Mouse (Mus musculus) forebrain, embryonic 13.5 days (tissue): ENCODE measurements at regions not wholly inside any gene's neighbourhood (a gene's known extent, or its start where the extent isn't known, plus 50 kb on each side); places are given as distances from the start of the nearest gene placed in this dataset.

Experiments used
- ATAC-seq: fragments of 200-750 bp; cut with Nextera tagmentation; 2 replicates; pipeline ENCODE4 v1.8.0; 2017
- H3K27ac ChIP-seq: fragments of 300-500 bp; sonication (generic); 2 replicates; pipeline ENCODE4 v1.5.1; 2015; ENCODE audit warnings: inconsistent platforms, mild to moderate bottlenecking, moderate library complexity
- H3K27me3 ChIP-seq: fragments of 300-500 bp; sonication (generic); 2 replicates; pipeline ENCODE4 v1.6.1; 2015; ENCODE audit warnings: mild to moderate bottlenecking, inconsistent platforms
- H3K36me3 ChIP-seq: fragments of 300-500 bp; sonication (generic); 2 replicates; pipeline ENCODE4 v1.6.1; 2015; ENCODE audit warnings: mild to moderate bottlenecking, inconsistent platforms; ENCODE audit not compliant: poor library complexity, severe bottlenecking
- H3K4me1 ChIP-seq: fragments of 300-500 bp; sonication (generic); 2 replicates; pipeline ENCODE4 v1.6.1; 2015; ENCODE audit warnings: inconsistent platforms
- H3K4me2 ChIP-seq: fragments of 300-500 bp; sonication (generic); 2 replicates; pipeline ENCODE4 v1.6.1; 2015; ENCODE audit warnings: inconsistent platforms, mild to moderate bottlenecking, moderate library complexity
- H3K4me3 ChIP-seq: fragments of 300-500 bp; sonication (generic); 2 replicates; pipeline ENCODE4 v1.5.1; 2015; ENCODE audit warnings: mild to moderate bottlenecking, inconsistent platforms
- H3K9ac ChIP-seq: fragments of 300-500 bp; sonication (generic); 2 replicates; pipeline ENCODE4 v1.6.1; 2015; ENCODE audit warnings: mild to moderate bottlenecking, inconsistent platforms
- H3K9me3 ChIP-seq: fragments of 300-500 bp; sonication (generic); replicated peaks from 2 replicates; pipeline ENCODE4 v1.6.1; 2016; ENCODE audit warnings: inconsistent platforms
- WGBS: fragments of 180-500 bp; shearing (Covaris S2); methylation state at CpG from one replicate; pipeline ENCODE4 v1.1.7; 2015; 5-methylcytosine and 5-hydroxymethylcytosine counted together

DNA sequence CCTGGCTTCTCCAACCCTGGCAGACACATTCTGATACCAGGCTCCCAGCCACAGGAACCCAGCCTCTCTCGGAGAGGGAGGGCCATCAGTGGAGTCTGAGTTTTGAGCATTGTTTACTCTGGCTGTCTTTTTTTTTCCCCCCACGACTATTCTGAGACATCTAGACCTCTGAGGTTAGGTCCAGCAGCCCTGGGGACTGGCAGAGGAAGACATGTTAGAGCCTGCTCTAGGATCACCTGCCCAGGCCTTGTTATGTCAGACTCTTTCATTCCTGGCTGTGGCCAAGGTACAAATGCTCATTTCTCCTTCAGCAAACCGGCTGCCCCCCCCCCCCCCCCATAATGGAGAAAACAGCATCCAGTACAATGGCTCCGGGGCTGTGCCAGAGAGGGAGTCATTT lies 291.4 kb downstream of the CK137956 start:
- Histone ChIP-seq H3K9ac (no peak overlapping the region), H3K4me3 (no peak overlapping the region), H3K4me2 (no peak overlapping the region), H3K27me3 (no peaks in the 10 kb centered on the region), H3K36me3 (no peaks in the 10 kb centered on the region), H3K27ac (no peak overlapping the region), H3K4me1 (no peaks in the 10 kb centered on the region), H3K9me3 (no peaks in the 10 kb centered on the region)
- 46% methylated on average over 4 of the region's 4 CpGs for WGBS
- ATAC-seq = no peak

GRCm38 (mm10) chr4:127678437-127678836 lies 292.3 kb downstream of the CK137956 start:
- Histone ChIP-seq H3K27ac (no peak overlapping the region), H3K4me2 (no peak overlapping the region), H3K4me3 (no peak overlapping the region), H3K9ac (no peak overlapping the region), H3K9me3 (no peaks in the 10 kb centered on the region), H3K4me1 (no peaks in the 10 kb centered on the region), H3K27me3 (no peaks in the 10 kb centered on the region), H3K36me3 (no peaks in the 10 kb centered on the region)
- ATAC-seq = no peak
- WGBS = 57% methylated on average over 5 of the region's 5 CpGs

GRCm38 (mm10) chr4:127675745-127676315 lies 294.9 kb downstream of the CK137956 start:
- Histone ChIP-seq H3K9ac (no peak overlapping the region), H3K9me3 (no peaks in the 10 kb centered on the region), H3K4me3 (no peak overlapping the region), H3K4me2 (no peak overlapping the region), H3K27me3 (no peaks in the 10 kb centered on the region), H3K27ac (no peak overlapping the region), H3K36me3 (no peaks in the 10 kb centered on the region), H3K4me1 (no peaks in the 10 kb centered on the region)
- WGBS = 73% methylated on average over 16 of the region's 16 CpGs
- ATAC-seq = no peak

- Histone ChIP-seq H3K4me3 (no peak overlapping the region), H3K27ac (no peak overlapping the region), H3K9ac (no peak overlapping the region), H3K4me2 (no peak overlapping the region), H3K4me1 (no peaks in the 10 kb centered on the region), H3K9me3 (no peaks in the 10 kb centered on the region), H3K27me3 (no peaks in the 10 kb centered on the region), H3K36me3 (no peaks in the 10 kb centered on the region)
- 97% methylated on average over 1 of the region's 1 CpGs for WGBS
- ATAC-seq = no peak
These were observed 302.0 kb upstream of the Gjb5 start for GRCm38 (mm10) chr4:127659950-127660349.

DNA sequence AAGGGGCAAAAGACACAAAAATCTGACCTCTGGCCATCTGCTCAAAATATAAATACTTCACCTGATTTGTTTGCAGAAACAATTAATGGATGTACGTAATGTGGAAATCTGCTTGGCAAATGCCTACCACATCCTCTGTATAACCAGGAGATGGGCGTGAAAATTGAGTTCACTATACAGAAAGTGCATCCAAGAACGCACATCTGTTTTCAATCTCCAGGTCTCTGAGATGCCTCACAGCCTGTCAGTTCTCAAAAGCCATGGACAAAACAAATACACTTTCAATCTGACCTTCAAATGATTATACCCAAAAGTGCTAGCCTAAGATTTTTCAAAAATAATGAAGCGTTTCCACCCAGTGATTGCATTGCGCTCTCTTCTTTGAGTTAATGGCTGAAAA lies 293.6 kb upstream of the Gjb5 start:
- Histone ChIP-seq H3K9me3 (no peaks in the 10 kb centered on the region), H3K4me1 (no peaks in the 10 kb centered on the region), H3K4me3 (no peak overlapping the region), H3K27me3 (no peaks in the 10 kb centered on the region), H3K36me3 (no peaks in the 10 kb centered on the region), H3K9ac (no peak overlapping the region), H3K27ac (no peak overlapping the region), H3K4me2 (no peak overlapping the region)
- no peak for ATAC-seq
- 94% methylated on average over 5 of the region's 5 CpGs for WGBS

GRCm38 (mm10) chr4:127648011-127648410 lies 290.0 kb upstream of the Gjb5 start:
- no peak overlapping the region for H3K4me3 ChIP-seq
- no peak for ATAC-seq
- H3K4me2 ChIP-seq = no peak overlapping the region
- 60% methylated on average over 5 of the region's 5 CpGs for WGBS
- no peaks in the 10 kb centered on the region for H3K4me1 ChIP-seq
- no peaks in the 10 kb centered on the region for H3K9me3 ChIP-seq
- no peaks in the 10 kb centered on the region for H3K36me3 ChIP-seq
- H3K27ac ChIP-seq = no peak overlapping the region
- no peak overlapping the region for H3K9ac ChIP-seq
- H3K27me3 ChIP-seq = no peaks in the 10 kb centered on the region

DNA sequence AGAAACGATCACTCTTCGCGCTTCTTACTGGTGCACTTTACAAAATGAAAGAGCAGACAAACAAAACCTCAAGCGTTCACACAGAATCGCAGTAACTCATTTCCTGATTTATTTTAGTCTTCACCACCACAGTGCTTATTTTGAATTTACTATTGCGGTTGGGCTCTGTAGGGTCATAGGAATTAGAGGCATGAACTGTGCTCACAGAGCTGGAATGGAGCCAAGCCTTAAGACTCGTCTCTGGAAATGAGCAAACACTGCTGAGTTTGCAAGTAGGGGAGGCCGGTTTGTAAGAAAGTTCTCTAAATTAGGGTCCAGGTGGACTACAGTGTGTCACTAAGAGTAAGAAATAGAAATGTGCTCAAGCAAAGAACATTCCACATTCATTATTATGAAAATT lies 289.2 kb upstream of the Gjb5 start:
- no peaks in the 10 kb centered on the region for H3K4me1 ChIP-seq
- no peaks in the 10 kb centered on the region for H3K36me3 ChIP-seq
- no peak overlapping the region for H3K4me3 ChIP-seq
- ATAC-seq = no peak
- no peak overlapping the region for H3K9ac ChIP-seq
- H3K27ac ChIP-seq = no peak overlapping the region
- no peak overlapping the region for H3K4me2 ChIP-seq
- no peaks in the 10 kb centered on the region for H3K27me3 ChIP-seq
- WGBS = 75% methylated on average over 8 of the region's 8 CpGs
- H3K9me3 ChIP-seq = no peaks in the 10 kb centered on the region

DNA sequence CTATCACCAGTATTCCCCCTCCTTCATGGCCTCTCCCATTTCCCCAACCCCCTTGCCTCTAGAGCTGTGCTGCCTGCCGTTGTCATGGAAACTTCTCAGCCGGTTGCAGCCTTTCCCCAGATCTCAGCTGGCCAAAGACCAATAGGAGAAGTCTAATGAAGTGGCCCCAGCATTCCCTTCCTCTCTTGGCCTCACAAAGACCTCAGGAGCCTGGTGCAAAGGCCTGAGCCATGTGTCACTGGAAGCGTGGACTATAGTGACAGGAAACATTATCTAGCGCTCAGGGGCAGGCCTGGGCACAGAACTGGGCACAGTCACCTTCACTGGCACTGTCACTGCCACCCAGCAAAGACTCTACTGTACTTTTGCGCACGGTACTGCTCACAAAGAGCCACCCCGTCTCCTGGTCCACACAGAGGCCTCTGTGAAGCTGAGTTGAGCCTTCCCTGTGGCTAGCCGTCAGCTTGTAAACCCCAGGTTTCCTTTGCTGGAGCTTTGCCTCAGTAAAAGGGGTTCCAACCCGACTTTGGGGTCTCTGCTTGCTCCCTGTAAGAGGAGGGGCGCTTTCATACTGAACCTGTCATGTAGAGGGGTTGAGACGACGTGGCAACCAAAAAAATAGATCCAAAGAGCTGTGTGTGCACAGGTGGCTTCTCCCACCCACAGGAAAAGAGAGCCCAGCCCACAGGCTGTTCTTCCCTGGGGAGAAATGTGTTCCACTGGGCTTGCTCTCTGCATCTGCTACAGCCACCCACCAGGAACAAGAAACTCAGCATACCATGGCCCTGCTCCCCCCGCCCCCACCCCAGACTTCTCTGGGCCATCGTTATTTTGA lies 282.5 kb upstream of the Gjb5 start:
- Histone ChIP-seq H3K9me3 (no peaks in the 10 kb centered on the region), H3K4me1 (peaks cover 32% of the 10 kb centered on the region), H3K9ac (peak overlapping the region; percentile 8; the same call in 1 of the 2 replicates), H3K27ac (peak overlapping the region; percentile 85), H3K36me3 (no peaks in the 10 kb centered on the region), H3K27me3 (no peaks in the 10 kb centered on the region), H3K4me3 (no peak overlapping the region), H3K4me2 (peak overlapping the region; percentile 3; the same call in 1 of the 2 replicates)
- ATAC-seq = peak; percentile 93
- 32% methylated on average over 14 of the region's 14 CpGs for WGBS

DNA sequence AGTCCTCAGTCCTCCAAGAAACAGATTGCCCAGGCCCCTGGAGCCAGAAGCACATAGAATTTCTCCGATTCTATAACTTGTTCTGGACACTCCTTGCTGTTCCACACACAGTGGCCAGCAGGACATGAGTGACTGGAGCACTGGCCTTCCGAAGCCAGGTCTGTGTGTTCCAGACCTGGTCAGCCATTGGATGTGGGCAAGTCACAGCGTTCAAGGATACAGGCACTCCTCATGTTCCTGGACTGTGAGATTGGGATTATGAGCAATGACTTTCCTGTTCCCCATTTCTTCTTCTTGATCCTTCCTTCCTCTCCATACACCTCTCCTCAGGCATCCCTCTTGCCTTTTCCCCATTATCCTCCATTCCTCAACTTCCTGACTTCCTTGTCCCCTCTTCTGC lies 281.8 kb upstream of the Gjb5 start:
- 91% methylated on average over 3 of the region's 3 CpGs for WGBS
- no peaks in the 10 kb centered on the region for H3K27me3 ChIP-seq
- peak overlapping the region; percentile 85 for H3K27ac ChIP-seq
- no peaks in the 10 kb centered on the region for H3K9me3 ChIP-seq
- H3K4me3 ChIP-seq = no peak overlapping the region
- H3K4me1 ChIP-seq = peaks cover 32% of the 10 kb centered on the region
- peak; percentile 39; the same call in 1 of the 2 replicates for ATAC-seq
- no peak overlapping the region for H3K9ac ChIP-seq
- H3K36me3 ChIP-seq = no peaks in the 10 kb centered on the region
- no peak overlapping the region for H3K4me2 ChIP-seq

DNA sequence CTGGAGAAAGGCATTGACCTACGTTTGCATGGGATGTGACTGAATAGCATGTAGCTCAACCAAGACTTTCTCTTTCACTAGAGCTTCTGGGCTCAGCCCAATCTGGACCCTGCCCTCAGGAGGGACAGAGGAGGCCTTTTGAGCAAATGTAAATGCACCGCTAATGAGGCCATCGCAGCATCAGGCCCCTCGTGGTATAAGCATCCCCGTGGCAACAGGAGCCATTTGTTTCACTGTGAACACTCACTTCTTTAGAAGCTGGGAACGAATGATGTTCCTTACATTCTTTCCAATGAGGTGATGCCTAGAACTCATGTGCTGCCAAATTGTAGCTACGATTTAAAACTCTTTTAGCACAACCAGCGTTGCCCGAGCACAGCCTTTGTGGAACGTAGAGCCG lies 279.0 kb upstream of the Gjb5 start:
- 20% methylated on average over 11 of the region's 11 CpGs for WGBS
- no peaks in the 10 kb centered on the region for H3K27me3 ChIP-seq
- peaks cover 32% of the 10 kb centered on the region for H3K4me1 ChIP-seq
- no peaks in the 10 kb centered on the region for H3K9me3 ChIP-seq
- H3K27ac ChIP-seq = no peak overlapping the region
- no peak overlapping the region for H3K4me3 ChIP-seq
- no peak for ATAC-seq
- H3K36me3 ChIP-seq = no peaks in the 10 kb centered on the region
- H3K4me2 ChIP-seq = peak overlapping the region; percentile 4; the same call in 1 of the 2 replicates
- no peak overlapping the region for H3K9ac ChIP-seq

DNA sequence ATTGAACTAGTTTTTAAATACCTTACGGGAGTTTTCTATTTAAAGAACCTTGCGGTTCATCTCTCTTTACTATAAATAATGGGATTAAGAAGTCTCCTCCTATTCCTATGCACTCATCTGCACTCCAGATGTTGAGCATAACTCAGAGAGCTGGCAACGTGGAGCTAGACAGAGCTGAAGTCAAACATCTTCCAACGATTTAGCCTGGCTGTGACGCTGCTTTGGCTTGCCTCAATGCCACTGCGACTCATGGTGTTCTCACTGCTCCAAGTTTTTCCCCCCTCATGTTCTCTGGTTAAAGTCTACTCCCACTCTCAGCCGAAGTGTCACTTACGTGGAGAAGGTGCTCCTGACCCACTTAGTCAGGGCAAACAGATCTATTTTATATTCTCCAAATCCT lies 277.3 kb upstream of the Gjb5 start:
- H3K36me3 ChIP-seq = no peaks in the 10 kb centered on the region
- H3K4me2 ChIP-seq = no peak overlapping the region
- no peaks in the 10 kb centered on the region for H3K9me3 ChIP-seq
- peaks cover 20% of the 10 kb centered on the region for H3K4me1 ChIP-seq
- no peak overlapping the region for H3K4me3 ChIP-seq
- H3K27ac ChIP-seq = no peak overlapping the region
- no peak overlapping the region for H3K9ac ChIP-seq
- H3K27me3 ChIP-seq = no peaks in the 10 kb centered on the region
- 85% methylated on average over 8 of the region's 8 CpGs for WGBS
- ATAC-seq = no peak

GRCm38 (mm10) chr4:127619870-127620269 lies 261.9 kb upstream of the Gjb5 start:
- ATAC-seq = no peak
- Histone ChIP-seq H3K9ac (no peak overlapping the region), H3K27me3 (no peaks in the 10 kb centered on the region), H3K4me2 (no peak overlapping the region), H3K4me1 (no peaks in the 10 kb centered on the region), H3K27ac (no peak overlapping the region), H3K9me3 (no peaks in the 10 kb centered on the region), H3K4me3 (no peak overlapping the region), H3K36me3 (no peaks in the 10 kb centered on the region)
- 11% methylated on average over 14 of the region's 14 CpGs for WGBS

DNA sequence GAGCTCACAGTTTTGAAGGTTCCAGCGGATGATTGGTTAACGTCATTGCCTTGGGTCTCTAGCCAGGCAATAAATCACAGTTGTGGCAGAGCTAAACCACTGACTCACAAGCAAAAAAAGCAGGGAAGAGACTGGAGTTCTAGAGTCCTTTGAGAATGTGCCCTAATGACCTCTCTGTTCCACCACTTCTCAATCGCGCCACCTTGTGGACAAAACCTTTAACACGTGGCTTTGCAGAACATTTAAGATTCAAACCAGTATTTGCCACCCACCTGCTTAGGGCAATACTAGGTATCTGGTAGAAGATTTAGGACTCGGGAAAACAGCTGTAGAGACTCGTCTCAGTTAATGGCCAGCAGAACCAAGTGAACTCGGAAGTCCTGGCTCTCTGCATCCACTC lies 254.8 kb upstream of the Gjb5 start:
- H3K9ac ChIP-seq = no peak overlapping the region
- no peaks in the 10 kb centered on the region for H3K9me3 ChIP-seq
- H3K27ac ChIP-seq = no peak overlapping the region
- 55% methylated on average over 8 of the region's 8 CpGs for WGBS
- no peak overlapping the region for H3K4me2 ChIP-seq
- H3K4me3 ChIP-seq = no peak overlapping the region
- no peaks in the 10 kb centered on the region for H3K36me3 ChIP-seq
- ATAC-seq = no peak
- no peaks in the 10 kb centered on the region for H3K4me1 ChIP-seq
- no peaks in the 10 kb centered on the region for H3K27me3 ChIP-seq
